Mouse (Mus musculus) cerebellum, adult (tissue): Measurements from ENCODE around the gene Abhd8.

Source experiments
- ATAC-seq: cut with Nextera tagmentation; 2 replicates; pipeline ENCODE4 v1.9.2; 2017; ENCODE audit warnings: mild to moderate bottlenecking, moderate library complexity, mixed read lengths; ENCODE audit not compliant: insufficient number of reproducible peaks, low FRiP score, low TSS enrichment

Abhd8 gene

GRCm38 (mm10) chr8:71483932-71484331 is 20.5 kb upstream of the Abhd8 start:
- ATAC-seq = no peak

GRCm38 (mm10) chr8:71478943-71479342 is 15.5 kb upstream of the Abhd8 start:
- no peak for ATAC-seq

- ATAC-seq = no peak
Observed at GRCm38 (mm10) chr8:71477196-71477845, 13.9 kb upstream of the Abhd8 start.

- ATAC-seq = peak; percentile 65; the same call in 1 of the 2 replicates
Observed at GRCm38 (mm10) chr8:71476099-71476940, 12.9 kb upstream of the Abhd8 start.

- no peak for ATAC-seq
Observed at GRCm38 (mm10) chr8:71475702-71476075, 12.2 kb upstream of the Abhd8 start.

GRCm38 (mm10) chr8:71474785-71475701 is 11.6 kb upstream of the Abhd8 start:
- ATAC-seq = no peak

GRCm38 (mm10) chr8:71474344-71474743 is 10.9 kb upstream of the Abhd8 start:
- ATAC-seq = no peak

GRCm38 (mm10) chr8:71472601-71473386 is 9.3 kb upstream of the Abhd8 start:
- ATAC-seq = no peak

- ATAC-seq = no peak
Observed at GRCm38 (mm10) chr8:71471861-71472260, 8.4 kb upstream of the Abhd8 start.

GRCm38 (mm10) chr8:71470913-71471255 is 7.4 kb upstream of the Abhd8 start:
- ATAC-seq = no peak

GRCm38 (mm10) chr8:71470146-71470912 is 6.9 kb upstream of the Abhd8 start:
- ATAC-seq = no peak

GRCm38 (mm10) chr8:71469411-71469810 is 6.0 kb upstream of the Abhd8 start:
- ATAC-seq = no peak

GRCm38 (mm10) chr8:71468916-71469315 is 5.5 kb upstream of the Abhd8 start, which contains the start of gene Dda1:
Gene Dda1, plus strand, starts transcription at chr8:71469199.
- peak; percentile 83 for ATAC-seq

- no peak for ATAC-seq
Observed at GRCm38 (mm10) chr8:71468001-71468400, 4.5 kb upstream of the Abhd8 start.

- ATAC-seq = no peak
Observed at GRCm38 (mm10) chr8:71467201-71467600, 3.7 kb upstream of the Abhd8 start.

GRCm38 (mm10) chr8:71466198-71466597 is 2.7 kb upstream of the Abhd8 start:
- no peak for ATAC-seq

GRCm38 (mm10) chr8:71465733-71466132 is 2.3 kb upstream of the Abhd8 start:
- no peak for ATAC-seq

GRCm38 (mm10) chr8:71464513-71465500 is 1.4 kb upstream of the Abhd8 start, which contains the start of gene Mrpl34:
Gene Mrpl34, plus strand, starts transcription at chr8:71464959.
- peak; percentile 65 for ATAC-seq
